Mouse (Mus musculus) MEL-GATA-1-ER (cell line): ENCODE measurements around the gene Mpnd.

Experiments
- DNase-seq: peaks from one replicate; pipeline ENCODE4 v3.0.0-alpha.2; 2012; ENCODE audit warnings: low read depth; ENCODE audit errors: extremely low read depth

Mpnd gene

GRCm38 (mm10) chr17:56020400-56021084, 15.0 kb downstream of the Mpnd start:
- DNase-seq = no peak

- no peak for DNase-seq
Observed at GRCm38 (mm10) chr17:56021161-56021910, 15.8 kb downstream of the Mpnd start.

GRCm38 (mm10) chr17:56022131-56022988, 16.8 kb downstream of the Mpnd start:
- no peak for DNase-seq

- no peak for DNase-seq
Observed at GRCm38 (mm10) chr17:56022989-56023290, 17.4 kb downstream of the Mpnd start.

- DNase-seq = no peak
Observed at GRCm38 (mm10) chr17:56023386-56023785, 17.9 kb downstream of the Mpnd start.

GRCm38 (mm10) chr17:56024476-56024875, 19.0 kb downstream of the Mpnd start:
- no peak for DNase-seq

- DNase-seq = no peak
Observed at GRCm38 (mm10) chr17:56024931-56025330, 19.4 kb downstream of the Mpnd start.

GRCm38 (mm10) chr17:56026303-56026702, 20.8 kb downstream of the Mpnd start:
- DNase-seq = no peak

GRCm38 (mm10) chr17:56026881-56027280, 21.4 kb downstream of the Mpnd start:
- DNase-seq = no peak

- DNase-seq = no peak
Observed at GRCm38 (mm10) chr17:56027801-56028441, 22.4 kb downstream of the Mpnd start.

- DNase-seq = no peak
Observed at GRCm38 (mm10) chr17:56030238-56030870, 24.8 kb downstream of the Mpnd start.

- DNase-seq = peak; percentile 77
Observed at GRCm38 (mm10) chr17:56030919-56031318, 25.4 kb downstream of the Mpnd start.

GRCm38 (mm10) chr17:56031431-56031830, 25.9 kb downstream of the Mpnd start:
- DNase-seq = no peak

- no peak for DNase-seq
Observed at GRCm38 (mm10) chr17:56032127-56032733, 26.7 kb downstream of the Mpnd start.

- no peak for DNase-seq
Observed at GRCm38 (mm10) chr17:56032831-56033230, 27.3 kb downstream of the Mpnd start.

GRCm38 (mm10) chr17:56034040-56034725, 28.7 kb downstream of the Mpnd start:
- DNase-seq = no peak

GRCm38 (mm10) chr17:56034726-56035100, 29.2 kb downstream of the Mpnd start:
- no peak for DNase-seq

GRCm38 (mm10) chr17:56035216-56035615, 29.7 kb downstream of the Mpnd start:
- DNase-seq = no peak

- peak; percentile 84 for DNase-seq
Observed at GRCm38 (mm10) chr17:56036176-56036900, 30.8 kb downstream of the Mpnd start, which contains the start of gene Sh3gl1. Gene Sh3gl1, minus strand, starts transcription at chr17:56036635.
